Mouse (Mus musculus): ENCODE data around the gene Cd320.
A peak's percentile ranks its signal among the peaks of the same experiment; 100 is the strongest.
"Not testable (repeated sequence)": the region's sequence is repeated elsewhere in the genome, so short reads cannot be mapped to it uniquely, and the experiment has no call there.

Gene Cd320

GRCm38 (mm10) chr17:33842966-33843795, at the start of gene Cd320:
Cd320 (plus strand) TSS chr17:33843091.
- peak; percentile 86 to 95 for DNase-seq (ENCODE audit: low spot score in 2 of 2)

- DNase-seq (ENCODE audit: low spot score in 2 of 2): no peak
Measured at GRCm38 (mm10) chr17:33798306-33798705, 44.6 kb upstream of the Cd320 start.

- no peak for DNase-seq (ENCODE audit: low spot score in 2 of 2)
Measured at GRCm38 (mm10) chr17:33799277-33799676, 43.6 kb upstream of the Cd320 start.

- no peak for DNase-seq (ENCODE audit: low spot score in 2 of 2)
Measured at GRCm38 (mm10) chr17:33802221-33802620, 40.7 kb upstream of the Cd320 start.

- DNase-seq (ENCODE audit: low spot score in 2 of 2): no peak
Measured at GRCm38 (mm10) chr17:33804205-33804604, 38.7 kb upstream of the Cd320 start.

GRCm38 (mm10) chr17:33804745-33805144, 38.1 kb upstream of the Cd320 start:
- no peak for DNase-seq (ENCODE audit: low spot score in 2 of 2)

GRCm38 (mm10) chr17:33807181-33807888, 35.6 kb upstream of the Cd320 start:
- no peak for DNase-seq (ENCODE audit: low spot score in 2 of 2)

- DNase-seq (ENCODE audit: low spot score in 2 of 2): no peak
Measured at GRCm38 (mm10) chr17:33808192-33808591, 34.7 kb upstream of the Cd320 start.

GRCm38 (mm10) chr17:33810334-33811141, 32.4 kb upstream of the Cd320 start, which contains the start of gene Kank3:
Kank3 (plus strand) TSS chr17:33810519.
- peak; percentile 87 to 92 for DNase-seq (ENCODE audit: low spot score in 2 of 2)

GRCm38 (mm10) chr17:33811142-33811516, 31.8 kb upstream of the Cd320 start:
- no peak for DNase-seq (ENCODE audit: low spot score in 2 of 2)

GRCm38 (mm10) chr17:33812475-33812874, 30.4 kb upstream of the Cd320 start:
- no peak for DNase-seq (ENCODE audit: low spot score in 2 of 2)

GRCm38 (mm10) chr17:33812990-33813389, 29.9 kb upstream of the Cd320 start:
- DNase-seq (ENCODE audit: low spot score in 2 of 2): no peak

GRCm38 (mm10) chr17:33815399-33815798, 27.5 kb upstream of the Cd320 start:
- no peak for DNase-seq (ENCODE audit: low spot score in 2 of 2)

- DNase-seq (ENCODE audit: low spot score in 2 of 2): no peak
Measured at GRCm38 (mm10) chr17:33816612-33817011, 26.3 kb upstream of the Cd320 start.

- DNase-seq (ENCODE audit: low spot score in 2 of 2): peak; percentile 89 to 92
Measured at GRCm38 (mm10) chr17:33817184-33817968, 25.5 kb upstream of the Cd320 start.

- DNase-seq (ENCODE audit: low spot score in 2 of 2): no peak
Measured at GRCm38 (mm10) chr17:33817969-33818643, 24.8 kb upstream of the Cd320 start.

GRCm38 (mm10) chr17:33822436-33822959, 20.4 kb upstream of the Cd320 start:
- no peak for DNase-seq (ENCODE audit: low spot score in 2 of 2)

- not testable (repeated sequence) for DNase-seq (ENCODE audit: low spot score in 2 of 2)
Measured at GRCm38 (mm10) chr17:33823171-33823570, 19.7 kb upstream of the Cd320 start.

- DNase-seq (ENCODE audit: low spot score in 2 of 2): peak; percentile 98
Measured at GRCm38 (mm10) chr17:33824084-33824996, 18.6 kb upstream of the Cd320 start, which contains the start of the genes Rps28 and Ndufa7. Rps28 (minus strand) TSS chr17:33824562. Ndufa7 (plus strand) TSS chr17:33824572.
